Mouse (Mus musculus) forebrain, embryonic 10.5 days (tissue): Measurements from ENCODE around the gene Rfxank. TPM values are rescaled to one million over a fixed set of nuclear protein-coding genes. Genes with fewer than 3 reads are reported as not detected.

Source experiments
- DNase-seq: peaks from one replicate; pipeline ENCODE4 v3.0.0-alpha.2; 2017; ENCODE audit warnings: low spot score; ENCODE audit errors: extremely low spot score
- H3K27ac ChIP-seq: fragments of 300-500 bp; sonication (generic); 2 replicates; pipeline ENCODE4 v1.5.1; 2016; ENCODE audit warnings: mild to moderate bottlenecking
- H3K27me3 ChIP-seq: fragments of 300-500 bp; sonication (generic); 2 replicates; pipeline ENCODE4 v1.6.1; 2016; ENCODE audit warnings: mild to moderate bottlenecking; ENCODE audit not compliant: poor library complexity, severe bottlenecking
- H3K36me3 ChIP-seq: fragments of 300-500 bp; sonication (generic); replicated peaks from 2 replicates; pipeline ENCODE4 v1.6.1; 2016; ENCODE audit warnings: mild to moderate bottlenecking, moderate library complexity
- H3K4me1 ChIP-seq: fragments of 300-500 bp; sonication (generic); 2 replicates; pipeline ENCODE4 v1.6.1; 2016
- H3K4me3 ChIP-seq: fragments of 300-500 bp; sonication (generic); 2 replicates; pipeline ENCODE4 v1.5.1; 2016; ENCODE audit warnings: mild to moderate bottlenecking, moderate library complexity
- H3K9me3 ChIP-seq: fragments of 300-500 bp; sonication (generic); 2 replicates; pipeline ENCODE4 v1.6.1; 2016; ENCODE audit warnings: mild to moderate bottlenecking, moderate library complexity
- WGBS: fragments of 180-500 bp; shearing (Covaris S2); methylation state at CpG from one replicate; pipeline ENCODE4 v1.1.7; 2016; 5-methylcytosine and 5-hydroxymethylcytosine counted together
- polyA plus RNA-seq: library from polyadenylated mRNA; unstranded; fragments of >200 nt; fragmentation: Nextera tagmentation; extraction: Ambion mirVana; gene quantifications from 2 replicates; pipeline ENCODE4 v1.2.1, GENCODE M21; 2016

Rfxank gene
- polyA plus RNA-seq, 1 experiment from 2014 or later, result 17.1 TPM

DNA sequence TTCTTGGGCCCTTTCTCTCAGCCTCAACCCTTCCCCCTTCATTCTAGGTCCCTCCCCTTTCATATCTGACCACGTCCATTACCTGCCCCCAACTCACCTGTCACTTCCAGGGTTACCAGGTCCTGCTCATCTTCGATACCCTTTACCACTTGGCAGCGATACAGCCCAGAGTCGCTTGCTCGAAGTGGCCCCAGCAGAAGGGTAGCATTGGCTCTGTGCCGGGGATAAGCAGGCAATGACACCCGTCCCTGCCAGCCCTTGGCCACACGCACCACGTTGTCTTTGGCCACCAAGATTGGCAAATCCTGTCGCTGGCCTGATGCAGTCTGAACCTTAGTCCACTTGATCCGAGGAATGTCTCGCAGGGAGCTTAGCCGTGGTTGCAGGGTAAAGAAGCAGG is 24.1 kb downstream of the Rfxank start:
- peaks cover 35% of the 10 kb centered on the region for H3K4me1 ChIP-seq
- DNase-seq, result no peak
- no peak overlapping the region for H3K27ac ChIP-seq
- no peak overlapping the region for H3K4me3 ChIP-seq
- peaks cover 100% of the 10 kb centered on the region for H3K27me3 ChIP-seq
- H3K36me3 ChIP-seq, result peaks cover 12% of the 10 kb centered on the region; the same call in 1 of the 2 replicates
- 72% methylated on average over 13 of the region's 13 CpGs for WGBS
- no peaks in the 10 kb centered on the region for H3K9me3 ChIP-seq

DNA sequence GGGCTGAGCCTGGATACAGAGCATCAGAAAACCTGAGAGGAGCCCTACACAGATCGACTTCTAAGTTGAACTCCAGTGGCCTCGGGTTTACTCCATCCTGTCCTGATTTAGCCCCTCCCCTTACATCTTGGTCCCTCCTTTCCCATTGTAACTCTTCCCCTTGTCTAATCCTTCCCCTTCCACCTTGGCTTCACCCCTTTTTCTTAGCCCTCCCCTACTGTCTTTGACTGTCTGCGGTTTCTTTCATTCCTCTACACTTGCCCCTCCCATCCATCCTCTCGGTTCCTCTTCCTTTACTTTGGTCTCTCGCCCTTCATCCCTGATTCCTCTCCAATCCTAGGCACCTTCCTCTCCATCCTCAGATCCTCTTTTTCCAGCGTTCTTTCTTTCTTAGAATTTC is 24.5 kb downstream of the Rfxank start:
- H3K4me3 ChIP-seq, result no peak overlapping the region
- no peak for DNase-seq
- peaks cover 31% of the 10 kb centered on the region for H3K4me1 ChIP-seq
- peaks cover 14% of the 10 kb centered on the region; the same call in 1 of the 2 replicates for H3K36me3 ChIP-seq
- no peak overlapping the region for H3K27ac ChIP-seq
- no peaks in the 10 kb centered on the region for H3K9me3 ChIP-seq
- H3K27me3 ChIP-seq, result peaks cover 100% of the 10 kb centered on the region
- 19% methylated on average over 6 of the region's 6 CpGs for WGBS

DNA sequence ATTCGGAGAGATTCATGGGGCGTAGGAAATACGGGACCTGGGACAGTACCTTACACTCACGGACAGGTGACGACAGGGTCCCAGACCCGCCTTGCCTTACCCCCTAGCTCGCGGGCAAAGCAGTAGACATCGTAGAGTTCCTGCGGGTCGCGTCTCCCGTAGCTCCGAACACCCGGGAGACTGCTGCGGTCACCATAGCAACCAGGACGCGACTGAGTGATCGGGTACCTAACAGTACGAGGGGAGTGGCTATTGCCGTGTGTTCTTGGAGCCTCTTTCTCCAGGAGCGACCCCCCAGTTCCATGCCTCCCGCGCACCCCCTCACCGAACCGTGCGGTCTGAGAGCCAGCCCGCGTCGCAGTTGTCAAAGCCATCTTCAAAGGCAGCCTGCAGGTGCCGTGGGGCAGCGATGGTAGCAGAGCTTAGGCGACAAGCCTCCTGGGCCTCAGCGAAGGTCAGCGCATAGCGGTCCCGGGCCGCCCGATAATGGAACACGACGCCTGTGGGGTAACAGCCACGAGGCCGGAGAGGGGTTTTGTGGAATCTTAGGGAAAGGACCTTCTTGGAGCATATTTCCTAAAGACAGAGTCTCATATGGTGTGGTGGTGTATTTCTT is 26.4 kb downstream of the Rfxank start:
- Histone ChIP-seq H3K4me1 (peaks cover 14% of the 10 kb centered on the region), H3K9me3 (no peaks in the 10 kb centered on the region), H3K36me3 (peaks cover 14% of the 10 kb centered on the region; the same call in 1 of the 2 replicates), H3K4me3 (peak overlapping the region; percentile 22), H3K27me3 (peaks cover 97% of the 10 kb centered on the region), H3K27ac (no peak overlapping the region)
- 7% methylated on average over 43 of the region's 43 CpGs for WGBS
- no peak for DNase-seq

GRCm38 (mm10) chr8:70111192-70111795 is 27.7 kb downstream of the Rfxank start:
- H3K4me3 ChIP-seq, result 0 out of 2 replicates have a peak overlapping the region, but pooled peaks have one; percentile 18
- no peak for DNase-seq
- WGBS, result 54% methylated on average over 23 of the region's 23 CpGs

DNA sequence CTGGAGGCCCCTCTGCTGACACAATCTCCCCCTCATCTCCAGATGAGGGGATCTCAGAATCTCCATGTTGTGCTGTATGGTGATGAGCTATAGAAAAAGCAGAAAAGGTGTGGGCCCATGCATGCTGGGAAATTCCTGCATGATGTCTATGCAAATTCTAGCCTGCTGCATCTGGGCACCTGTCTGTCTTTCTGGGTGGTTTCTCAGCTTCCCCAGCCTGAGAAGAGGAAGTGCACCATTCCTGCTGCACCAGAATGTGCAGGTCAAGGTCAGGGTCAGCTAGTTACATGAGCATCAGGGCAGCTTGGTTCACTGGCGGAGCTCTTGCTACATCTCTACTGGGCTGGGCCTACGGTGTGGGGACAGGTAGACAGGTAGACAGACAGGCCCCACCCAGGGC is 28.5 kb downstream of the Rfxank start:
- Histone ChIP-seq H3K27me3 (peaks cover 81% of the 10 kb centered on the region), H3K4me1 (peaks cover 14% of the 10 kb centered on the region), H3K36me3 (peaks cover 14% of the 10 kb centered on the region; the same call in 1 of the 2 replicates), H3K27ac (no peak overlapping the region), H3K9me3 (no peaks in the 10 kb centered on the region), H3K4me3 (no peak overlapping the region)
- DNase-seq, result no peak
- 100% methylated on average over 2 of the region's 2 CpGs for WGBS

More at GRCm38 (mm10) chr8:70111192-70111795, 27.7 kb downstream of the Rfxank start:
- Histone ChIP-seq H3K4me1 (peaks cover 14% of the 10 kb centered on the region), H3K27ac (no peak overlapping the region), H3K27me3 (peaks cover 89% of the 10 kb centered on the region), H3K9me3 (no peaks in the 10 kb centered on the region), H3K36me3 (peaks cover 14% of the 10 kb centered on the region; the same call in 1 of the 2 replicates)

DNA sequence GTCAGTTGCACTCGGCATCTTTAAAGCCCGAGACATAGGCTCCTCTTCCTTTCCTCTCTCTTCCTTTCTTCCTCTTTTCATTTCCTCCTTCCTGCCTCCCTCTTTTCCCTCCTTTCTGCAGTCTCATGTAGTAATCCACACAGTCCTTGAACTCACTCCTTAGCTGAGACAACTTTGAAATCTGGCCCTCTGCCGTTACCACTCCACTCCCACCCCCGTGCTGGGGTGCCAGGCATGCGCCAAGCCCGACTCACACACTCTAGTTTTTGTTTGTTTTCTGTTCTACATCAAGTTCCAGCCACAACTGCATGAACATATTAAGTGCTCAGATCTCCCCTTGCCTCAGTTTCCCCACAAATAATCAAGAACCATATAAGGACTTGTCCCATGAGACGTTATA is 34.0 kb downstream of the Rfxank start:
- whole genome bisulfite sequencing, result 81% methylated on average over 7 of the region's 7 CpGs
- no peak for DNase-seq
- Histone ChIP-seq H3K36me3 (peaks cover 2% of the 10 kb centered on the region; the same call in 1 of the 2 replicates), H3K27me3 (peaks cover 25% of the 10 kb centered on the region), H3K9me3 (no peaks in the 10 kb centered on the region), H3K27ac (no peak overlapping the region), H3K4me1 (no peaks in the 10 kb centered on the region), H3K4me3 (no peak overlapping the region)

DNA sequence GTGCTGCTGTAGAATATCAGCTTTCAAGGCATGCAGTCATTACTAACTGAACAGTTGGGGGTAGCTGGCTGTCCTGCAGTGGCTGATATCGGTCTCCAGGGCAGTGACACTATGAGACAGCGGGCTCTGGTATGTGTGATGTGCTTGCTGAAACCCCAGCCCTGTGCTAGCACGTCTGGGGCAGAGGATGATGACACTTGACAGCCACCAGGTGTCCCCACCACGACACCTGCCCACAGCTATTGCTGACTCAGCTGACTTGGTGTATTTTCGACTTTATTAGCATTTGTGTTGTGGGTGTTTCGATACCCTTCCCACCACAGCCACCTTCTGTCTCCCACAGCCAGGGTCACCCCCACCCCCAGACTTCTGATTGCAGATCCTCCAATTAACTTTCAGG is 34.4 kb downstream of the Rfxank start:
- Histone ChIP-seq H3K36me3 (no peaks in the 10 kb centered on the region; the same call in 1 of the 2 replicates), H3K4me3 (no peak overlapping the region), H3K4me1 (no peaks in the 10 kb centered on the region), H3K27ac (no peak overlapping the region), H3K27me3 (peaks cover 21% of the 10 kb centered on the region), H3K9me3 (no peaks in the 10 kb centered on the region)
- DNase-seq, result no peak
- WGBS, result 30% methylated on average over 6 of the region's 6 CpGs

GRCm38 (mm10) chr8:70100241-70100640 is 38.7 kb downstream of the Rfxank start:
- WGBS, result 91% methylated on average over 8 of the region's 8 CpGs
- H3K36me3 ChIP-seq, result peaks cover 21% of the 10 kb centered on the region
- no peak overlapping the region for H3K27ac ChIP-seq
- H3K4me1 ChIP-seq, result no peaks in the 10 kb centered on the region
- H3K27me3 ChIP-seq, result no peaks in the 10 kb centered on the region
- peaks cover 4% of the 10 kb centered on the region; the same call in 1 of the 2 replicates for H3K9me3 ChIP-seq
- DNase-seq, result no peak
- no peak overlapping the region for H3K4me3 ChIP-seq

DNA sequence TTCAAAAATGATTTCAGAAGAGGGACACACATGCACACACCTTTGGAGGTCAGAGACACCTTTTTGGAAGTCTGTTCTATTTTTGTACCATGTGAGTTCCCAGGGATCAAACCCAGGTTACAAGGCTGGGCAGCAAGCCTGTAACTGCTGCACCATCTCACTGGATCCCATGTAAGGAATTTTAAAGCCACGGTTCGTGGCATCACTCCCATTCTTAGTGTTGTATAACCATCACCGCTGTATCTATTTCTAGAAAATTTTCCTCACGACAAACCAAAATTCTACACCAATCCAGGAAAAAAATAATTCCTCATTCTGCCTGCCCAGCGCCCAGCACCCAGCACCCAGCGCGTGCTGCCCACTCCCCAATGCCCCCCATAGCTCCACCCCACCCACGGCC is 39.7 kb downstream of the Rfxank start:
- peaks cover 4% of the 10 kb centered on the region; the same call in 1 of the 2 replicates for H3K9me3 ChIP-seq
- H3K4me3 ChIP-seq, result no peak overlapping the region
- H3K4me1 ChIP-seq, result no peaks in the 10 kb centered on the region
- DNase-seq, result no peak
- H3K27ac ChIP-seq, result no peak overlapping the region
- H3K36me3 ChIP-seq, result peaks cover 21% of the 10 kb centered on the region
- H3K27me3 ChIP-seq, result 0 out of 2 replicates have a peak, but pooled peaks cover 1% of the 10 kb centered on the region
- WGBS, result 81% methylated on average over 8 of the region's 8 CpGs

DNA sequence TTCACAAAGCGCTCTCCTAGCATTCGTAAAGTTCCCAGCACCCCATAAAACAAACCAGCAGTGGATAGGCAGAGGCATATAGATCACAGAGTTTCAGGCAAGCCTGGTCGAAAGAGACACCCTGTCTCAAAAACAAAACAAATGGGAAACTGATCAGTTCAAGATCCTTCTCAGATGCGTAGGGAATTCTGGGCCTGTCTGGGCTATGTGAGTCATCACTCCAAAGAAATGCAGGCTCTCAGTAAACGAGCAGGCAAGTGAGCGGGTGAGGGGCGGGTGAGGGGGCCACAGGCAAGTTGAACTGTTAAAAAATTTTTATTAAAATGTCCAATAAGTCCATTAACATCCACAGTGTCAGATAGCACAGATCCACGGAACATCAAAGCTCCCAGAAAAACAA is 46.2 kb downstream of the Rfxank start:
- Histone ChIP-seq H3K27ac (no peak overlapping the region), H3K27me3 (peaks cover 55% of the 10 kb centered on the region), H3K9me3 (peaks cover under 1% of the 10 kb centered on the region; the same call in 1 of the 2 replicates), H3K4me1 (peaks cover 20% of the 10 kb centered on the region), H3K36me3 (peaks cover 14% of the 10 kb centered on the region), H3K4me3 (no peak overlapping the region)
- DNase-seq, result no peak
- WGBS, result 71% methylated on average over 8 of the region's 8 CpGs

GRCm38 (mm10) chr8:70089296-70089960 is 49.5 kb downstream of the Rfxank start:
- Histone ChIP-seq H3K4me1 (peaks cover 34% of the 10 kb centered on the region), H3K27ac (no peak overlapping the region), H3K27me3 (peaks cover 89% of the 10 kb centered on the region), H3K36me3 (no peaks in the 10 kb centered on the region), H3K4me3 (no peak overlapping the region), H3K9me3 (no peaks in the 10 kb centered on the region)
- DNase-seq, result no peak
- 62% methylated on average over 9 of the region's 9 CpGs for WGBS

GRCm38 (mm10) chr8:70087836-70088650 is 50.9 kb downstream of the Rfxank start:
- DNase-seq, result peak; percentile 72
- H3K4me1 ChIP-seq, result peaks cover 48% of the 10 kb centered on the region
- H3K9me3 ChIP-seq, result no peaks in the 10 kb centered on the region
- peak overlapping the region; percentile 52; the same call in 1 of the 2 replicates for H3K27ac ChIP-seq
- peaks cover 92% of the 10 kb centered on the region for H3K27me3 ChIP-seq
- no peaks in the 10 kb centered on the region for H3K36me3 ChIP-seq
- WGBS, result 5% methylated on average over 56 of the region's 56 CpGs
- H3K4me3 ChIP-seq, result peak overlapping the region; percentile 58
